Mouse (Mus musculus) telencephalon, adult 2 months (tissue): ENCODE results near the gene Gm9945.
A peak's percentile ranks its signal among the peaks of the same experiment; 100 is the strongest.

Experiments
- DNase-seq: peaks from one replicate; pipeline ENCODE4 v3.0.0-alpha.2; 2011; ENCODE audit warnings: low read depth, low spot score

Gm9945 gene

DNA sequence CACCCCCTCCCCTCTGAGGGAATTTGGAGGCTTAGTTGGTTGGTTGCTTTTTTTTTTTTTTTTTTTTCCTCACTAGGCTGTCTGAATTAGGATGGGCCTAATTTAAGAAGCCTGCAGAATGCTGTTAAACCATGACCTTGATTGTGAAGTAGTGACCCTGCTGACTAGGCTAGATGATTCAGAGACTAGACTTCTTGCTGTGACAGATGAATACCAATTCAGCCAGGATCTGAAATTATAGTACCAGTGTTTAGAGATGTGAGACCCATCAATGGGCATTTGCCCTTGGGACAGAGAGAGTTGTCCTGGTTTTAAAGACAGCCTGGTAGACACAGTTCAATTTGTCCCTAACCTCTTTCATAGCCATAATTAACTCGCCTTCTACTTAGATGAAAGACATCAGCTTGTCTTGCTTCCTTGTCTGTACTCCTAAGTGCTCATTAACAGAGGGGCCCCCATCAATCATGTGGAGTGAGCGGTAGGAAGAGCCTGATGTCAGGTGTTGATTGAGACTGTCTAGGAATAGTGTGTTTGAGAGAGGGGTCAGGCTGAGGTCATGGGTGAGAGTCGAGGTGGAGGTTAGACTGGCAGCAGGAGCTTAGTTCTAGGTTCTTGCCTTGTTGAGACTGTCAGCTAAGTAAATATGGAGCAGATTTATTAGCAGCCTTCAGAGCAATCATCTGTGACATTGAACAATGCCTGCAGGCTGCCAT, 13.4 kb downstream of the Gm9945 start:
- DNase-seq = no peak

DNA sequence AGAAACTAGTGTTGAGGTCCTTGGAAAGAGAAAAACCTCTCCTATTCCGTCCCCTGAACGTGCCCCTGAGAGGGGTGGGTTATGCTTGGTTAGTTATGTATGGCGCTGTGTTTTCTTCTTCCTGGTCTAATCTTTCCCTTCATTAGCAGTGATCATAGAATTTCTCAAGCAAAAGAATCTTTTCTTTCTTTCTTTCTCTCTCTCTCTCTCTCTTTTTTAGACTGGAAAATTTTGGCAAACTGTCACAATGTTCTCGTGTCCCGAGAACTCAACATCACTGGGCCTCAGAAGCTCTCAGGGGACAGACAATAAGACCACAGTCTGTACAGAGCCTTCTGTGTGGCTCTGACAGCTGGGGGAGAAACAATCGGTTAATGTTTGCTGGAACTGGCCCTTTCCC, 15.5 kb downstream of the Gm9945 start:
- DNase-seq = no peak

DNA sequence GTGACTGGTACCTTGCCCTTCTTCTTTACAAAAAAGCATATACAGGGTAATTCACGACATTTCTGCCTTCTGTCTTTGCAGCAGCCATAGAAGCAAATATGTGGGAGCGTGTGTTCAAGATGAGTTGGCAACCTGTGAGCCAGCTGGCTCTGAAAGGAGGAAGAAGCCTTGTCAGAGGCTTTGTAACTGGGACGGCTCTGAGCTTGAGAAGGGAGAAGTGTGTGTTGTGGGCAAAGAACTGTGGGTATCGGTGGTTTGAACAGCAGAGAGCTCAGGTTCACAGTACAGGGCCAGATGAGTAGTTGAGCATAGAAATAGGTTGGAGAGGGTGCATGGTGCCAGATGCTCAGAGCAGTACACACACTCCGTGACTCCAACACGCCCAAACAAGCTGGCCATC, 17.0 kb downstream of the Gm9945 start:
- peak; percentile 87 for DNase-seq

DNA sequence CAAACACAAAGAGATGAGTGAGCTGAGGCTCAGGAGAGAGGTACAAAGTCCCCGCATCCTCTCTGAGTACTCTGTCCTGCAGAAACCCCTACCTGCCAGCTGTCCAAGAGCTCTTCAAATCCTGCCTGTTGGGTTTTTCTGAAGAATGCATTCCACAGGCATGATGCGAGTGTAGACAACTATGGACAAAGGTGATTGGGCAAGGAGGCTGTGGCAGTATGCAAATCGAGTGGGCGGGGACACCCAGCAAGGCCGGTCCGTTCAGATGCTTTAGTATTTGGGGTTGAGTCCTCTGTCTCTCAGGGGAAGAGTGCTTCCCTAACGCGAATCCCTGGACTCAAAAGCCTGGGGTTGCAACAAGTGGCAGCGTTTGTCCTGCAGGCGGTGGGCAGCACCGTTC, 20.6 kb downstream of the Gm9945 start:
- no peak for DNase-seq

DNA sequence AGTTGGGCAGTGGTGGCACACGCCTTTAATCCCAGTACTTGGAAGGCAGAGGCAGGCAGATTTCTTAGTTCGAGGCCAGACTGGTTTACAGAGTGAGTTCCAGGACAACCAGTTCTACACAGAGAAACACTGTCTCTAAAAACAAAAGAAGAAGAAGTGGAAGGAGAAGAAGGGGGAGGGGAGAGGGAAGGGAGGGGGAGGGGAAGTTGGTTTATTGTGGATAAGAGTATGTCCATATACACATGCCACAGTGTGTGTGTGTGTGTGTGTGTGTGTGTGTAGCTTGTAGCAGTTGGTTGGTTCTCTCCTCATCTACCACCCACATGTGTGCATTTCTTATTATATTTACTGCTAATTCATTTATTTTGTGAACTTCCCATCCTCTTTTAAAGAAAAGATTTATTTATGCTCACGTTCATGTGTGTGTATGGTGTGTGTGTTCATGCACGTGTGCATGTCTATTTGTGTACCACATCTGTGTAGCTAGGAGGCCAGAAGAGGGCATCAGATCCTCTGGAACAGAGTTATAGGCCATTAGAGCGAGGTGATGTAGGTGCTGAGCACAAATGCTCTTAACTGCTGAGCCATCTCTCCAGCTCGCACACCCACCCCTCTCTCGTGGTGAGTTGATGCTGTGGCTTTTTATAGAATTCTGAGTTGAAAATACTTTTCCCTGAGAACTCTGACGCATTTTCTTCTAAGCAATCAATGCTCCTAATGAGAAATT, 22.2 kb downstream of the Gm9945 start:
- DNase-seq = no peak

DNA sequence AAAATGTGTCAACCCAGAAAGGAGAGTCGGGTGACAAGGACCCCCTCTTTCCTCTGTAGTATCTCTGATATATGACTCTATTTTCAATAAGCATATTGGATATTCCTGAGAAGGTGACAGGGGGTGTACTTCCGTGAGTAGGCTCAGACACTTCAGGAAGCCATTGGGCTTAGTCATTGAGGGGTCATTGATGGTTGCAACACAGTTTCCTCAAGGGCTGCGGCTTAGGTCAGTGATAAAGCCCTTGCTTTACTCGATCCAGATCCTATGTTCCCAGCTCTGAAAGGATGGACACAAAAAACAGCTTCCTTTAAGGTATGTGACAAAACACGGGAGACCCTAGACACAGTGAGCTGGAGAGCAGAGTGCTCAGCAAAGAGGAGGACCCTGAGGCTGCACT, 23.8 kb downstream of the Gm9945 start:
- no peak for DNase-seq

DNA sequence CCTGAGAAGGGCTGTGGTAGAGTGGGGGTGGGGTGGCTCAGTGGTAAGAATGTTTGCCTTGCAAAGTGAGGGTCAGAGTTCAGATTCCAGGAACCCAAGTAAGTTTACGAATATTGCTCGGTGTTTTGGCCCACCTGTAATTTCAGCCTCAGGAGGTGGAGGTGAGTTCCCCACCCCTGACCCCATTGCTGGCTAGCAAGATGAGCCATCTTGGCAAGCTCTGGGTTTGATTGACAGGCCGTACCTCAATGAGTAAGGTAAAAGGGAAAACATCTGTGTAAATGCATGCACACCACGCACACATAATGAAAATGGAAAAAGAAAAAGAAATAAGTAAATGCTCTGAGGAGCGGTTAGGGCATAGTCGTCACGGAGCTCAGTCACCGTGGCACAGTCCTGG, 24.4 kb downstream of the Gm9945 start:
- no peak for DNase-seq

DNA sequence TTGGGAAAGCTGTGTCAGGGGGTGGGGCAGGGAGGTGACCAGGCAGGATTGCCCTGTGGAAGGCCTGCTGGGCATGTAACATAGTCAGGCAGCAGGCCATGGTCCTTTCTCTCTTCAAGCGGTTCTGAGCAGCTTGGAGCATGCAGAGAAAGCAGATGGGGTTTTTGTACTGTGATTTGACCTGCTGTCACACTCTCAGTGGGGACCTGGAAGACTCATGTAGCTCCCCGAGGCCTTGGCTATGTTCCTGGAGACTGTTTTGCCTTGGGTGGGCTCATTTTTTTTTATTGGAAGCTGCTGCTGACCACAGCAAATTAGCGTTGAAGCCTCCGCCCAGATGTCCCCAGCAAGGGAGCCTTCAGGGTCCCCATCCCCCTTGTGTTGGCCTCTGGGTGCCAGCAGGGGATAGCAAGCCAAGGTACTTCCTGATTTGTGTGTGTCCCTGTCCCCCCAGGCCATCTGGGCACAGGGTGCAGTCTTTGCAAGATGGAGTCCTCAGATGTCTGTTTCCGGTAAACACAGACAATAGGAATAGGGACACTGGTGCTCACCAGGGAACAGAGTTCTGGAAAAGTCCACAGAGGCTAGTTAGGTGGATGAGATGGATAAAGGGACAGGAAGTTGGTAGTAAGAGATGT, 25.2 kb downstream of the Gm9945 start:
- DNase-seq = no peak

DNA sequence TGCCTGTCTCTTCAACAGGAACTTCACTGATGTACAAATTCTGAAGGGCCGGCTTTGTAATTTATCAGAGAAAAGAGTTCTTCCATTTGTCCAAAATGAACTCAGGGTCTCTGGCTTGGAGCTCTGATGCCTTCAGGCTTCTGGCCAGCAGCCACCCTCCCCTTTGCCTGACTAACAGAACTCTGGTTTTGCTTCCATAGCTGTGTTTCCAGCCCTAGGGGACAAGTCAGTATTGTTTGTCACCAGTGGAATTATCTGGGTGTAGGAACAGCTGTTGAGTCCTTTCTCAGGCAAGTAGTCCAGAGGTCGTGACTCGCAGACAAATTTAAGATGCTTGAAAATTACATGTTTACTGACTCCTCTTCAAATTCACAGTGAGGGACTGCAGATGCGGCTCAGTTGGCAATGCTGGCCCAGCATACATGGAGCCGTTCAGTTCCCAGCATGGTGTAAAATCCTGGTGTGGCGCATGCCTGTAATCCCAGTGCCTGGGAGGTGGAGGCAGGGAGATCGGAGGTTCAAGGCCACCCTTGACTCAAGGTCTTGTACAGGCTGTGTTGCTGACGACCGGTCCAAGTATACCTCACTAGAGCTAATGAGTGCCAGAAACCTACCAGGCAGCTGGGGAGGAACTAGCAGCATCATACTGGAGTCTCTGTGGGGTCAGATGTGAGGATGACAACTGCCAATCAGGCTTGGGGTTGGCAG, 27.3 kb downstream of the Gm9945 start:
- DNase-seq = no peak

DNA sequence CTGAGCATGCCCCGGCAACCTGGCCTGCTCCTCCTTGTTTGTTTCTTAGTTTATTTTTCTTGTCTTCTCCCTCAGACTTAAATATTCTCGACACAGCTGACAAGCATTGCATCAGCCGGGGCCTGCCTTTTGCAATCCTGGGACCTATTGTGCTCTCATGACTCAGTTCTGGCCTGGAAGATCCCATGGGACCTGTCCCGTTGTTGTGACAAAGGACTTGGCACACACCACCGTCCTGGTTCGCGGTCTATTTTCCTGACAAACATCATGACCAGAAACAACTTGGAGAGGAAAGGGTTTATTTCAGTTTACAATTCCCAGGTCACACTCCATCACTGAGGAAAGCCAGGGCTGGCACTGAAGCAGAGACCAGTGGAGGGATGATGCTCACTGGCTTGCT, 28.2 kb downstream of the Gm9945 start:
- DNase-seq = no peak

DNA sequence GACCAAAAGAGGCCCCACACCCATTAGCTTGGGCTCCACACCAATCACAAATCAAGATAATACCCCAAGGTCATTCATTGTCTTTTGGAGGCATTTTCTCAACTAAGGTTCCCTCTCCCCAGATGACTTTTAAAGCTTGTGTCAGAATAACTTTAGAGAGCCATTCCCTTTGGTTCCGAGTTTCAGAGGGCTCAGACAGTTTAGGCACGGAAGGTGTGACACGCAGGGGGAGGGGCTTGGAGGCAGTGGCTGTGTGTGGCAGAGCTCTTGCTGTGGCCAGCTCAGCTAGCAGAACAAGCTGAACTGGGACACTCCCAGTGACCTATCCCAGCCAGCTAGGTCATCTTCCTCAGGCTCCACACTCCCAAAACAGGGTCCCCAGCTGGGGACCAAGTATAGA, 28.6 kb downstream of the Gm9945 start:
- no peak for DNase-seq

DNA sequence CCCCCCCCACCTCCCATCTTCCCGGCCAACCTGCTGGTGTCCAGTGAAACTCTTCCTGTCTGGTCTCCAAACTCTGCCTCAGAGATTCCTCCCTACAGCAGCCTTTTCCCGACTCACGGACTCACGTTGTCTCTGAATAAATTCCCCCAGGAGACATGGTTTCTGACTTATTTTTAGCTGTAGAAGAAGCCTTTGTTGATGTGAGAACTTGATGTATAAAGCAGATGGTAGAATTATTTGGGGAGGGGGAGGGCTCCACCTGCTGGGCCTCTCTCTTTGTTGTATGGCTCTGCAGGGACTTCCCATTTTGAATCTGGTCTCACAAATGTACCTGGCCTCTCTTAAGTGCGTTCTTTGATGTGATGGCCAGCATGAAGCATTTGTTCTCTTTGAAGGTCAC, 30.4 kb downstream of the Gm9945 start:
- no peak for DNase-seq

DNA sequence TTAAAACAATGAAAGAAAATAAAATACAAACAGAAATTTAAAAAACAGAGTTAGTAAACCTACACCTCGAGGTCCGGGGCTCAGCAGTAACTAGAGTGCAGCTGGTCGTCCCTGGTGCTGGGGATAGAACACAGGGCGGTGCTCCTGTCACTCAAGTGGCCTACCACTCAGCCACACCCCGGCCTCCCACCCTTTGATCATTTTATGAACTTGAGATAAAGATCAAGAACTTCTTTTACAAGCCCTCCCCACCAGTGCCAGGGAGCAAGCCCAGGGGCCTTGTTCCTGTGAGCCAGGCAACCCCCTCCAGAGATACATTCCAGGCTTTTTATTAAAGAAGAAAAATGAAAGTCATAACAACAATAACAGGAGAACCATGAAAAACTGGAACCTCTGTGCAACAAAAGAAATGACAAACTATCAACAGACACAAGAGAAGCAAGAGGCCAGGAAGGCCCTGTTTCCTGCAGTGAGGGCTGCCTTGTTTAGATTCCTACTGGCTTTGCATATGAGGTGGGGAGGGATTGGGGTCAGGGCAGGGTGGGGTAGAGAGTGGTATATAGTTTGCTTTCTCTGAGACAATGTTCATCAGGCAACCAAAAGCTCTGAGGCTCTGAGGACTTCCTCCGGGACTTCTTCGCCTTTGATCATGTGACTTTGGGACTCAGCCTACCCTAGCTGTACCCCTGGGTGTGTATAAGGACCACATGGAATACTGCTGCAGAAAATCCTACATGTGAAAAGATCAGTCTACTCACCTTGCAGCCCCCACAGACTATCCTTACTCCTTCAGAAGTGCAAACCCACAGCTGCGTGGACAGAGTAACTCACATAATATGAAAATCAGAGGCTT, 37.0 kb downstream of the Gm9945 start:
- DNase-seq = no peak

DNA sequence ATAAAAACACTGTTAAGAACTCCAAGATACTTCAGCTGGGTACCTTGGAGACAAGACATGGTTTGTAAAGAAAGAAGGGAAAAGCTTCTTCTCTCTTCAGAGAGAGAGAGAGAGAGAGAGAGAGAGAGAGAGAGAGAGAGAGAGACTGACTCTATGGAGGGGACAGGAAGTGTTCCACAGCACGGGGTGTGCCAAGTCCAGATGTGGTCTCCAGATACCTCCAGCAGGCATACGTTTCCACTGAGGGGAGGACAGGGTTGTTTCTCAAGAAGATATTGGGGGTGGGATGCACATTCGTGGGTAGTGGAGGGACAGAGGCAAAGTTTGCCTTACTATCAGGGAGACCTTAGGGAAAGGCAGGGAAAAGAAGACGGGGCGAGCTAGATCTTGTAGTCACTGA, 38.8 kb downstream of the Gm9945 start:
- no peak for DNase-seq

DNA sequence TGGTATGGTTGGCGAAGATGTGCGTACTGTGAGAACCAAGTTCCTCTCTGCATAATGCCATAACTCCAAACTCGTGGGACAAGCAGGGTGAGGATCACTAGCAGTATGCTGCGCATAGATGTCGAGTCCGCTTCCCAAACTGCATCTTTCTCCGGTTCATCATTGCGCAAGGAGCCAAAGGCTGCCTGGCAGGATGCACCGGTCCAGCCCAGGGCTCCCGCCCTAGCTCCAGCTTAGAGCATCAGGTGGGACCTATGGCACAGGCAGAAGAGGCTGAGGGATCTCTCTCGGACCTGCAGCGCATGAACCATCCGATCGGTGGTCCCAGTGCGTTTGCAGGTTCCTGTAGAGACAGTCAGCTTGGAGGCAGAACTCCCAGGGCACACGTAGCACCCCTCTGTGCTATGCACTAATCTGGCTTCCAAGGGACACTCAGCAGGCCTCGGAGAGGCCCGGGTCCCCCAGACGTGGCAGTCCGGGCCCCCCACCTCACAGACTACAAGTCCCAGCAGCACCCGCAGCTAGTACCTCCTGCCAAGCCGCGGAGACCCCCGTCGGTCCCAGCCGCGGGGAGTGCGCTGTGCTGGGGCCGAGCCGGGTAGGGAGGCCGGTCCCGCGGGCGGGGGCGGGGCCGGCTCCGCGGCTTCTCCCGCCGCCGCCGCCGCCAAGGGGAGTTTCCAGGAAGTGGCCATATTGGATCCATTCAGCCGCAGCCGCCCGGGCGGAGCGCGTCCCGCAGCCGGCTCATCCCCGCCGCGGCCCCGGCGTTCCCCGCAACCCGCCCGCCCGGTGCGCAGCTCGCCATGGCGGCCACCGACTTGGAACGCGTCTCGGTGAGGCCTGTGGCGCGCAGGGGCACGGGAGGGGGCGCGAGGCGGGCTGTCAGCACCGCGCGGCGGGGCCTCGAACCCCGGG, 39.5 kb downstream of the Gm9945 start, which contains the start of gene Sept8:
TSS of gene Sept8 (plus strand) at position 51 of the 915 bp plus-strand sequence.
- DNase-seq = no peak

DNA sequence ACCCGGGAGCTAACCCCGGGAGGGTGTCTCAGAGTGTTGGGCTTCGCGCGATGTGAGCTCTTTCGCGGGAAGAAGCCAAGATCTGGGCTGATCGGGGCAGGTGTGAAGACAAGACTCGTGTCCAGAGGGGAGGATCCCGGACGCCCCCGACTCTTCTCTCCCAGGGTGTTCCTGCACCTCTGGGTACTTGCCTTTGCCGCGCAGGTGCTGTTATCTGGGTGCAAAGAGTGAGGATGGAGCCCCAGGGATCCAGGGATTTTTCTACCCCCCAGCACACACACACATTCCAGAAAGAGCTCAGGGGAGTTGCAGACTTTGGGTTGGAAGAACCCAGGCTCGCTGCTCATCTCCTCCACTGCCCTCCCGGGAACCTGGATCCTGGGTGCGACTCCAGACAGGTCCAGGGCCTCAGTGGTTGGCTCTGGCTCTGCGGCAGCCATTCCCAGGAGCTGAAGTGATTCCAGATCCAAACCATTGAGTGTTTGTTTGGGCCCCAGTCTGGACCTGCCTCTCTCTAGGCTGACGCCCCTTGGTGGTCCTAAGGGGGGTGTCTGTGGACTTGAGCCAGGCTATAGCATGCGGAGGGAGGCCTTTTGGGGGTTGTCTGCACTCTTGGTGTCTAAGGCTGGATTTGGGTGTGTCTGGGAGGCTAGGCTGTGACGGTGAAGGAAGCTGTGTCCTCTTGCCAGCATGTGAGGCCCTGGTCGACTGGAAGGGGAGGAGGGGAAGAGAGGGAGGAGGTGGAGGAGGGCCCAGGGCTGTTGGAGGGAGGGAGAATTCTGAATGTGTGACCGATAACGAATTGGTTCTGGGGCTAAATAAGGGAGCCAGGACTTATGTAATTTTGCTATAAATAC, 40.4 kb downstream of the Gm9945 start:
- peak; percentile 94 for DNase-seq

DNA sequence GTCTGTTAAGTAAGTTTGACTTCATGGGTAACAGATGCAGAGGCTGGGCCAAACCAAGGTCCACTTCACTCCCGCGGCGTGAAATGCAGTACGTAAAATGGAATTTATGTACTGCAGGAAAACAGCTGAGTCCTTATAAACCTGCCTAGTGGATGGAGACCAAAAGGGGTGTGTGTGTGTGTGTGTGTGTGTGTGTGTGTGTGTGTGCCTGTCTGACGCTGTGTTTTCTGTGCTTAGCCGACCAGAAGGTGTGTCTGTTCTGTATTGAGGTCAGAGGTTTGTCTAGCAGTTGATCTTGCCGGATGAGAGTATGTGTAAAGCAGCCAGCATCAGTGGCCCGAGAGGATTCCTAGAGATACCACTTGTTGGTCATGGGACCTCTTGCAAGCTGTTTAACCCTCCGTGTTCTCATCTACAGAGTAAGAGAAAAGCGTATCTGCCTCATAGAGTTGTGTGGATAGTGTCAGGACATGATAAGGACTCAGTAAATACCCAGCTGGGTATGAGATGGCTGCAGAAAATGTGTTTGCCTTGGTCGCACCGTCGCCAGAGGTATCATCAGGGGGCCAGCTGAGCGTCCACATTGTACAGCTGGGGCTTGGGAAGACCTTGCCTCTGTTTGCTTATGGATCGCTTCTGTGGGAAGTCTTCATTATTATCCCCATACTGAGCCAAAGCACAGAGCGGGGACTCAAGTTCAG, 41.3 kb downstream of the Gm9945 start:
- DNase-seq = no peak

DNA sequence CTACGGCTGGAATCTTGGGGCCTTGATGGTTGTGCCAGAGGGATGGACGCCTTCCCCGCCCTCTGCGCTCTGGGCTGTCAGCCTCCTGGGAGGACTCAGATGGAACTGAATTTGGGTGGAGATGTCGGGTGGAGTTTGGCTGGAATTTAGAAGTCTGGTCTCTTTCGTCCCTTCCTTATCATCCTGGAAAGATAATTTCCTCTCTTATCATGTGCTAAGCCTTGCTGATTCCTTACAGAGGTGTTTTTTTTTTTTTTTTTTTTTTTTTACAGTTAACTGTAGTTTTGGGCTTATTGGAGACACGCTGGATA, 41.8 kb downstream of the Gm9945 start:
- DNase-seq = no peak

DNA sequence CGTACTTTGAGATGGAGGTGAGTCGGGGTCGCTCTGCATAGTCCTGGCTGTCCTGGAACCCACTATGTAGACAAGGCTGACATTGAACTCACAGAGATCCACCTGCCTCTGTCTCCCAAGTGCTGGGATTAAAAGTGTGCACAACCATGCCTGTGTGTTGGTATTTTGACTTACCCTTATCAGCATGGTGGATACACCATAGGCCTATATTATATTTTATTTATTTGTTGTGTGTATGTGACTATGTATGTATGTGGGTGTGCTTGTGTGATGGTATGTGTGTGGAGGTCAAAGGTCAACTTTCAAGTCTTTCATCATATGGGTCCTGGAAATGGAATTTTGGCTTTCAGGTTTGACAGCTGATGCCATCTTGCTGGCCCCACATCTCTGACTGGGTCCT, 42.4 kb downstream of the Gm9945 start:
- no peak for DNase-seq
